Mouse (Mus musculus) gastrocnemius, postnatal 36 days (tissue): ENCODE measurements around the gene Ptpn7. TPM values are rescaled to one million over a fixed set of nuclear protein-coding genes. Genes with fewer than 3 reads are reported as not detected.

Experiments used
- DNase-seq, 2 experiments: peaks; one replicate each; pipeline ENCODE4 v3.0.0; 2022
- intact Hi-C: fragments of 180-260 bp; cut with DNase I; formaldehyde crosslinking; loops from one replicate; pipeline ENCODE4 v1.15.1; 2025
- total RNA-seq, 2 experiments: library from RNA; stranded (reverse); gene quantifications; 2 replicates each; pipeline ENCODE4 v1.2.3; 2021

Gene Ptpn7
- total RNA-seq, 2 experiments from 2014 or later = 0.27 to 0.56 TPM

GRCm38 (mm10) chr1:135126443-135127027 is 6.0 kb upstream of the Ptpn7 start:
- intact Hi-C loops = no loop called here
- DNase-seq = no peak

GRCm38 (mm10) chr1:135128011-135128441 is 4.5 kb upstream of the Ptpn7 start:
- intact Hi-C loops = no loop called here
- DNase-seq = no peak

GRCm38 (mm10) chr1:135128986-135129385 is 3.5 kb upstream of the Ptpn7 start:
- no peak for DNase-seq
- intact Hi-C loops = no loop called here

DNA sequence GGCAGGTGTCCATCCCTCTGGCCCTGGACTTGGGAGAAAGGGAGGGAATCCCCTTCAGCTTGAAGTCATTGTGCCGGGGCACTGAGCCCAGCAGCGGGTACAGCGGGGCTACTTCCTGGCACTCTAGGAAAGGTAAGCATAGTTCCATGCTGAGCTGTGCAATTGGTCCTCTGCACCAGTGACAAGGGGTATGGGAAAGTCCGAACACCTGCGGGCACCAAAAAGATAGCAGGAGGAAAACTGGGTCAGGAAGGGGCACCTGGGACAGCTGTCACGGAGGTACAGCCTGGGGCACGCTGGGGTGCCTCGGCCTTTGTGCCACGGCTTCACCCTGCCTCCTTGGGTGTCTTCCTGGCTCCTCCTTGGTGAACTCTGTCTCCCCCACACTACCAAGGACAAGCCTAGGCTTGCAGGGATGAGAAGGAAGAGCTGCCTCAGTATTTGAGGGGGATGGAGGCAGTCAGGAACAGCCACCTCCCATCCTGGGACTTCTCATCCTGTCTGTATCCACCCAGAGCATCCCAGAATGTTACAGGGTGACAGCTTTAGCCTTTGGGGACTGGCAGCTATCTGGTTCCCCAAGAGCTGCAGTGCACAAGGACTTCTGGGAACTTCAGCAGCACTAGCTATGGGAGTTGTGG is 2.8 kb upstream of the Ptpn7 start:
- no peak for DNase-seq
- intact Hi-C loops = no loop called here

- no peak for DNase-seq
- intact Hi-C loops = no loop called here
These were observed 2.0 kb upstream of the Ptpn7 start for GRCm38 (mm10) chr1:135130376-135131018.

DNA sequence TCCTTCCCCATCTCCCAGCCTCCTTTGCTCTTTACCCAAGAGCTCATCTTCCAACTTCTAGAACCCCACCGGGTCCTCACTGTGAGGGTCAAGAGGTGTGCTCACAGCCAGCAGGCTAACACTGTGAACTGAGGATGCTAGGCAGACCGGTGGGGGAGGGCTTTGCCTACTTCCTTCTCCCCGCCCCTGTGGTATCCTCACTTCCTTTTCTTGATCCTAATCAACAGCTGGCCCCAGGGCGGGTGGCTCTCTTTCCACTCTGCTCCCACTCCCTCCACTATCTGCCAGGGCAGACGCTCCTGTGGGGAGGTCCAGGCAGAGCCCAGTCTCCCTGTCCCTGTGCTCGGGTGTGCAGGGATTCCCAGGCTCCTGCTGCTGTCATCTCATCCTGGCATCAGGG is 1.5 kb upstream of the Ptpn7 start:
- DNase-seq = no peak
- intact Hi-C loops = no loop called here

- no peak for DNase-seq
- intact Hi-C loops = no loop called here
These were observed 940 bp upstream of the Ptpn7 start for GRCm38 (mm10) chr1:135131560-135131959.

- no peak for DNase-seq
- intact Hi-C loops = no loop called here
These were observed 431 bp downstream of the Ptpn7 start for GRCm38 (mm10) chr1:135132893-135133369.

DNA sequence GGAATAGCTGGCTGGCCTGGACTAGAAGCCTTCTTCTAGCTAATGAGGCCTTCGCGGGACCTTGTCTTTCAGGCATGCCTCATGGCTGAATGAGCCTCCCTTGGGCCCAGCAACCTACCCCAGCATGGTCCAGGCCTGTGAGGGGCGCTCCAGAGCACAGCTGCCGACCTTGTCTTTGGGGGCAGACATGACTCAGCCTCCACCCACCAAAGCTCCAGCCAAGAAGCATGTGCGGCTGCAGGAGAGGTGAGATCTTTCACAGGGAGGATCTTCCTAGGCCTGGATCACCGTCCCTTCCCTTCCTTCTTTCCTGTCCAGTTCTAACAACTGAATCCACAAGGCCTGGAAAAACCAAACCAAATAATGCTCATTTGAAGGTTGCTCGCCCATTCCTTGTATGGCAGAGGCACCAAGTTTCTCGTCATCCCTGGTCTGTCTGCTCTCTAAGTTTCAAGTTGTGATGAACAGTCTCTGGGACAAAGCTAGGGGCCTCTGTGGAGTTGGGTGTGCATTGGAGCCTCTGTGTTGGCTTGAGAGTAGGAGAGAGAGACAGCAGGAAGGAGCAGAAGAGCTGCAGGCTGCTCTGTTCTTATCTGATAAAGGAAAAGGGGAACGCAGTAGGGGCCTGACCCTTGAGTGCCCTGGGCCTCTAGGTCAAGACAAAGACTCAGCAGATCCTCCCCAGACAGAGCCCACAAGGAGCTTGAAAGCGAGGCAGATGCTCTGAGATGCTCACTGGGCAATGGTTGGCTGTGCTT is 1.4 kb downstream of the Ptpn7 start:
- intact Hi-C loops = no loop called here
- no peak for DNase-seq

- no peak for DNase-seq
- intact Hi-C loops = no loop called here
These were observed 2.7 kb downstream of the Ptpn7 start for GRCm38 (mm10) chr1:135135111-135135787.

DNA sequence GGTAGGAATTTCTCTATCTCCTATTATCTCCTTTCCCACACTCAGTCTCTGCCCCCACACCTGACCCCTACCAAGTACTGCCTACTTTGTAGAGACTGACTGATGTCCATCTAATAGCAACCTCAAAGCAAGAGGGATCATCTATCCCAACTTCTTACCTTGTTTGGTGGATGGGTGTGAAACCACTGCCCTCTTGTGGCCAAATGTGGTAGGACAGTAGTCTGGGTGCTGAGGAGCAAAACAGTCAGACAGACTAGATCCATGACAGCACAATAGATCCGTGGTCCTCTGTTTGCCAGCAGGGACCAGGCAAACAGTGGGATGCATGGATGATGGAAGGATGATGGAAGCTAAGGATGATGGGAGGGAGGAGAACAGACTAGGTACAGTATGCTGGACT is 4.0 kb downstream of the Ptpn7 start:
- peak in 1 of 2 experiments; percentile 43 for DNase-seq
- intact Hi-C loops = no loop called here

GRCm38 (mm10) chr1:135139906-135140305 is 7.4 kb downstream of the Ptpn7 start:
- intact Hi-C loops = no loop called here
- DNase-seq = no peak

- no peak for DNase-seq
- intact Hi-C loops = no loop called here
These were observed 10.0 kb downstream of the Ptpn7 start for GRCm38 (mm10) chr1:135142452-135142851.

- no peak for DNase-seq
- intact Hi-C loops = no loop called here
These were observed 11.4 kb downstream of the Ptpn7 start for GRCm38 (mm10) chr1:135143940-135144339.

DNA sequence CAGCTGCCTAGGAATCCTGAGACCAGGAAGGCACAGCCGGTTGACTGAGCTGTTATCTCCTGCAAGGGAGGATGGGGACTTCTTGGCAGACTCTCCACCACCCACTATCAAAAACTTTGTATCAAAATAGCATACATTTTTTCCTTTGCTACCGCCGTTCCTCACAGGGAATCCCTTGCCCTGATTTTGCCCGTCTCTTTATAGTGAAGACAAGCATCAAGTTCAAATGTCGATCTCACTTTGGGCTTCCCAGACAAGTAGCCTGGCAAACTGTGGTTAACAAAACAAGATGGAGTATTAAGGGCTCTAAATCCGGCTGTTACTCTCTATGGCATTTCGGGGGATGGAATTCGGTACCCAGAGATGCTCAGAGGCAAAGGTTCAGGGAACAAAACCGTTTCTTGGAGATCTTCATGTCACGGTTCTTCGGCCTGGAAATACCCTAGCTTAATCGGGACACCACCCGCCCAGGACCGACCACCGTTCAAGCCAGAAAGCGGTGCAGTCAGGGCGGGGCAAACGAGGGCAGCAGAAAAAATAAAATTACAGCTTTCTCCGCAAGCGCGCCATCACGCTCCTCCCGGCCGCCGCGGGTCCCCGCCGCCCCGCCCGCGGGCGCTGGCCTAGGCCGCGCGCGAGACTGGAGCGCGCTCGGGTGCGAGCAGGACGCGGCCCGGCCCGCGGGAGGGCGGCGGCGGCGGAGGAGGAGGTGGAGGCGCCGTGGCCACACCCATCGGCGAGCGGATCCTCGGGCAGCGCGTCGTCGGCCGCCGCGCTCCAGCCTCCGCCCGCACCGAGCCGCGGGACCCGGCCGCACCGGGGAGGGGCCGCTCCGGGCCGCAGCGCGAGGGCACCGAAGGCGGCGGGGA is 13.8 kb downstream of the Ptpn7 start, which contains the start of gene Arl8a:
Gene Arl8a, plus strand, starts transcription at position 748 of the 869 bp plus-strand sequence.
- peak; percentile 76 to 84 for DNase-seq
- intact Hi-C loops = no loop called here

GRCm38 (mm10) chr1:135146946-135147701 is 14.6 kb downstream of the Ptpn7 start:
- intact Hi-C loops = no loop called here
- peak; percentile 78 to 81 for DNase-seq

GRCm38 (mm10) chr1:135147702-135148058 is 15.2 kb downstream of the Ptpn7 start:
- intact Hi-C loops = no loop called here
- DNase-seq = peak in 1 of 2 experiments; percentile 41

GRCm38 (mm10) chr1:135148476-135148875 is 16.0 kb downstream of the Ptpn7 start:
- DNase-seq = no peak
- intact Hi-C loops = no loop called here

- intact Hi-C loops = no loop called here
- no peak for DNase-seq
These were observed 16.5 kb downstream of the Ptpn7 start for GRCm38 (mm10) chr1:135148996-135149395.
